Mouse (Mus musculus) stomach, postnatal 0 days (tissue): ENCODE results near the gene Psg22. TPM values are rescaled to one million over a fixed set of nuclear protein-coding genes. Genes with fewer than 3 reads are reported as not detected.
A peak's percentile ranks its signal among the peaks of the same experiment; 100 is the strongest.
"Not testable (repeated sequence)": the region's sequence is repeated elsewhere in the genome, so short reads cannot be mapped to it uniquely, and the experiment has no call there.

Source experiments
- ATAC-seq: fragments of 200-750 bp; cut with Nextera tagmentation; 2 replicates; pipeline ENCODE4 v1.8.0; 2017; ENCODE audit not compliant: low FRiP score, low TSS enrichment
- DNase-seq: peaks from one replicate; pipeline ENCODE4 v3.0.0-alpha.2; 2016; ENCODE audit warnings: low spot score
- H3K27ac ChIP-seq: fragments of 300-500 bp; sonication (generic); replicated peaks from 2 replicates; pipeline ENCODE4 v1.5.1; 2014; ENCODE audit warnings: mild to moderate bottlenecking, control low read depth
- H3K27me3 ChIP-seq: fragments of 300-500 bp; sonication (generic); 2 replicates; pipeline ENCODE4 v1.6.1; 2014; ENCODE audit warnings: low read length; ENCODE audit not compliant: control insufficient read depth, insufficient read depth
- H3K36me3 ChIP-seq: fragments of 300-500 bp; sonication (generic); 2 replicates; pipeline ENCODE4 v1.6.1; 2014; ENCODE audit warnings: low read length, mixed read lengths; ENCODE audit not compliant: control insufficient read depth, insufficient read depth
- H3K4me1 ChIP-seq: fragments of 300-500 bp; sonication (generic); replicated peaks from 2 replicates; pipeline ENCODE4 v1.6.1; 2014; ENCODE audit warnings: antibody characterized with exemption; ENCODE audit not compliant: control insufficient read depth, insufficient read depth
- H3K4me2 ChIP-seq: fragments of 300-500 bp; sonication (generic); replicated peaks from 2 replicates; pipeline ENCODE4 v1.6.1; 2014; ENCODE audit warnings: low read depth, mild to moderate bottlenecking, control low read depth, moderate library complexity
- H3K4me3 ChIP-seq: fragments of 300-500 bp; sonication (generic); 2 replicates; pipeline ENCODE4 v1.5.1; 2014; ENCODE audit warnings: low read depth, low read length, control low read depth
- H3K9ac ChIP-seq: fragments of 300-500 bp; sonication (generic); 2 replicates; pipeline ENCODE4 v1.6.1; 2014; ENCODE audit warnings: mild to moderate bottlenecking, low read length, control low read depth, mixed read lengths
- H3K9me3 ChIP-seq: fragments of 300-500 bp; sonication (generic); 2 replicates; pipeline ENCODE4 v1.6.1; 2016; ENCODE audit warnings: low read length; ENCODE audit not compliant: control insufficient read depth
- CTCF ChIP-seq: IDR thresholded peaks from 2 replicates; pipeline ENCODE4 v1.5.1; 2016; ENCODE audit warnings: antibody characterized with exemption, low read depth, mild to moderate bottlenecking, moderate library complexity
- EP300 ChIP-seq: optimal IDR thresholded peaks from 2 replicates; pipeline ENCODE3; 2016; ENCODE audit warnings: antibody characterized with exemption
- WGBS: fragments of 180-500 bp; shearing (Covaris S2); extraction: QIAGEN DNeasy Blood & Tissue Kit; methylation state at CpG from one replicate; pipeline ENCODE4 v1.1.7; 2014; 5-methylcytosine and 5-hydroxymethylcytosine counted together
- polyA plus RNA-seq: library from polyadenylated mRNA; unstranded; fragments of >200 nt; fragmentation: Nextera tagmentation; extraction: Ambion mirVana; gene quantifications from 2 replicates; pipeline ENCODE4 v1.2.1, GENCODE M21; 2015

The Psg22 gene
- not detected in 2 replicates for polyA plus RNA-seq

DNA sequence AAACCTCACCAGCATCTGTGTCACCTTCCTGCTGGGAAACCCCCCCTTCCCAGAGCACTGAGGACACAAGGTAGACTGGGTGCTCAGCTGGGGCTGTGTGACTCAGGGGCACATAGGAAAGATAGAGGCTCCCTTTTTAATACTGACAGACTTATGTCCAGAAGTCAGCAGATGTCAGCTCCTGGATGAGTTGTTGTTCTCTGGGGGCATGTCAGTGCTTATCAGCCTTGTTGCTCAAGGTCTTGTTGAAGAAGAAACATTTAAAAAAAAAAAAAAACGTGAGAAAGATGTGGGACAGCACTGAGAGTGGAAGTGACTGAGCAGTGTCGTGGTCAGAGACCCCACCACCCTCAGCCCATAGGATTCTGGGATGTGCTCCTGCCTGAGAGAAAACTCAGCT is at the start of gene Psg22:
Gene Psg22 (plus strand): TSS at position 301 of the 400 bp plus-strand sequence.
- Histone ChIP-seq H3K9me3 (no peaks in the 10 kb centered on the region), H3K9ac (no peak within 1 kb of the TSS), H3K4me2 (no peak within 1 kb of the TSS), H3K27ac (no peak within 1 kb of the TSS), H3K27me3 (no peaks in the 10 kb centered on the region), H3K4me3 (no peak within 1 kb of the TSS), H3K36me3 (no peaks in the 10 kb centered on the region), H3K4me1 (no peaks in the 10 kb centered on the region)
- DNase-seq = no peak
- TF ChIP-seq CTCF (no peak), EP300 (no peak)
- 38% methylated on average over 2 of the region's 2 CpGs for WGBS
- no peak for ATAC-seq

DNA sequence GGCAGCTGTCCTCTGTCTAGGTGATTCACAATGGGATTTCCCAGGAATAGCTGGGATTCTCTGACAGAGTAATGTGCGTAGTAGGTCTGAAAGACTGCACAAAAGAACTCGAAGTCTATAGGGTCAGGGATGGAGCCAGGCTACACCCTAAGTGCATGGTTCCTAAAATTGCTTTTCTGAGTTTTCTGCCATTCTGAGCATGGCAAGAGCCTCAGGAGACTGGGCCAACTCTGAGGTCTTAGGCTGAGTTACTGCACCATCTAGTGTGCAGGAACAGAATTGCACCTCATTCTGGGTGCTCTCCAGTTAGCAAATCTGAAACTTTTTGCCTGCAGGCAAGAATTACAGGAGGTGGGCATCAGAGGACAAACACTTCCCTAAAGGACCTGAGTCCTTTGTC is 38.1 kb upstream of the Psg22 start:
- H3K4me3 ChIP-seq = no peak overlapping the region
- ATAC-seq = no peak
- WGBS = 50% methylated on average over 2 of the region's 2 CpGs

DNA sequence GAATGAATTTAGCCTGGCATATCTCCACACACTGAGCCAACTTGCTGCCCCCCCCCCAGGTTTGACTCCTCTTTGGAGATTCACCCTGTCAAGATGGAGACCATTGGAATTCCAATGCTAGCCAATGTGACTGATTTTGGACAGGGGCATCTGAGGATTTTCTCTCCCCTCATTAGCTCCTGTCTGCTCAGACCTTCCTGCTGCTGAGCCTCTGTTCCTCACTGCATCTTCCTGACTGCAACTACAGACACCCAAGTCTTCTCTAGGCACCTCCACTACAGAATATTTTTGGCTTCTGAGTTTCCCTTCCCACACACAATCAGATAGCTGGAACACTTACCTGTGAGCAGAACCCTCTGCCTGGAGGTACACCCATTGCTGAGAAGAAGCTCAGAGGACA is 32.3 kb upstream of the Psg22 start:
- H3K4me3 ChIP-seq = no peak overlapping the region
- no peak overlapping the region for H3K9ac ChIP-seq
- ATAC-seq = no peak
- no peaks in the 10 kb centered on the region for H3K9me3 ChIP-seq
- no peaks in the 10 kb centered on the region for H3K36me3 ChIP-seq
- no peak for DNase-seq
- no peak for TF ChIP-seq EP300
- TF ChIP-seq CTCF = no peak
- H3K4me1 ChIP-seq = no peaks in the 10 kb centered on the region
- no peak overlapping the region for H3K27ac ChIP-seq
- no peaks in the 10 kb centered on the region for H3K27me3 ChIP-seq
- no peak overlapping the region for H3K4me2 ChIP-seq

More for the DNA sequence above, 38.1 kb upstream of the Psg22 start:
- Histone ChIP-seq H3K27me3 (no peaks in the 10 kb centered on the region), H3K4me1 (no peaks in the 10 kb centered on the region), H3K9ac (no peak overlapping the region), H3K27ac (no peak overlapping the region), H3K36me3 (no peaks in the 10 kb centered on the region), H3K4me2 (no peak overlapping the region), H3K9me3 (no peaks in the 10 kb centered on the region)
- TF ChIP-seq EP300 = no peak
- TF ChIP-seq CTCF = peak; percentile 79
- DNase-seq = peak; percentile 32

DNA sequence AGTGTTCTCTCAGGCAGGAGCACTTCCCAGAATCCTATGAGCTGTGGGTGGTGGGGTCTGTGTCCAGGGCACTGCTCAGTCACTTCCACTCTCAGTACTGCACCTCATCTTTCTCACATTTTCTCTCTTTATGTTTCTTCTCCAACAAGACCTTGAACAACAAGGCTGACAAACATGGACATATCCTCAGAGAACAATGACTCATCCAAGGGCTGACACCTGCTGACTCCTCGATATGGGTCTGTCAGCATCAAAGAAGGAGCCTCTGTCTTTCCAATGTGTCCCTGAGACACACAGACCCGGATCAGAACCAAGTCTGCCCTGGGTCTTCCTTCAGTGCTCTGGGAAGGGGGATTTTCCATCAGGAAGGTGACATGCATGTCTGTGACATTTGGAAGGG is 31.8 kb upstream of the Psg22 start, which contains the start of gene Psg20:
Gene Psg20 (minus strand): TSS at position 101 of the 400 bp plus-strand sequence.
- no peak for ATAC-seq
- Histone ChIP-seq H3K9ac (no peak within 1 kb of the TSS), H3K4me3 (no peak within 1 kb of the TSS), H3K9me3 (no peaks in the 10 kb centered on the region), H3K36me3 (no peaks in the 10 kb centered on the region), H3K27me3 (no peaks in the 10 kb centered on the region), H3K4me1 (no peaks in the 10 kb centered on the region), H3K4me2 (no peak within 1 kb of the TSS), H3K27ac (no peak within 1 kb of the TSS)
- 65% methylated on average over 2 of the region's 2 CpGs for WGBS
- DNase-seq = no peak
- TF ChIP-seq CTCF (no peak), EP300 (no peak)

DNA sequence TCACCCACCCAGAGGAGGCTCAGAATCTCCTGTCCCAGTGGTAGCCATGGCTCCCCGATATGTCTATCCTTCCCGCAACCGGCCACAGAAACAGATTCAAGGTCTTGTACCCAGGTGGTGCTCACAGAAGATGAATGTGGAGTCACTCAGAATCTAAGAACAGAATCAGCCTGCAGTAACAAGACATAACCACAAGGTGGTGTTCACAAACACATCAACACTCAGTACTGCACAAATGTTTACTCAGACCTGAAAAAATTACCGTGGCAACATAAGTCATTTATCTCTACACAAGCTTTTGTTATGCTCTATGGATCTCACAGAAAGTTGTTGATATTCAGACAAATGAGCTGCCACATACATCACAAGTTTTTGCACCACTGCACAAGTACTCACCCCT is 7.6 kb upstream of the Psg22 start:
- H3K4me1 ChIP-seq, H3K27ac ChIP-seq, DNase-seq, H3K4me3 ChIP-seq, H3K27me3 ChIP-seq, H3K9me3 ChIP-seq, H3K36me3 ChIP-seq, H3K4me2 ChIP-seq, H3K9ac ChIP-seq: not testable (repeated sequence)
- peak; percentile 72 for TF ChIP-seq CTCF
- 0 out of 2 replicates have a peak, but pooled peaks have one; percentile 26 for ATAC-seq
- WGBS = 62% methylated on average over 4 of the region's 4 CpGs

DNA sequence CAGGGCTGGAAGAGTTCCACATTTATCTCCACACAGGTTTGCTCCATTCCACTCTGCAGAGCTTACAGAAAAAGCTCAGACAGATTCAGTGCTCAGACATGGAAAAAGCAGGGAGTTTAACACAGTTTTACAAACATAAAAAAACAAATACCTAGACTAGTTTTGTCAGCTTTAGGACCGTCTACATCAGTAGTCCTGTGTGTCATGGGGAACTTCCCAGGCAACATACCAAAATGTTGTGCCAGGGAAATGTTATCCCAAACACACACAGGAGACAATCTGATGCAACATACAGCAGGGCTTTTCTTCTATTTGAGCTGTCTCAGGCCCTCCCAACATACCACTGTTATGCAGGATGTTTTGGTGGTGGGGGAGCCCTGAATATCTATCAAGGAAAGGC is 7.0 kb upstream of the Psg22 start:
- H3K4me2 ChIP-seq = no peak overlapping the region
- no peak for TF ChIP-seq CTCF
- H3K4me1 ChIP-seq = no peaks in the 10 kb centered on the region
- H3K4me3 ChIP-seq = no peak overlapping the region
- ATAC-seq (no peak), DNase-seq (no peak)
- no peaks in the 10 kb centered on the region for H3K27me3 ChIP-seq
- no peaks in the 10 kb centered on the region for H3K9me3 ChIP-seq
- no peak overlapping the region for H3K27ac ChIP-seq
- WGBS = 29% methylated on average over 1 of the region's 1 CpGs
- H3K36me3 ChIP-seq = no peaks in the 10 kb centered on the region
- no peak overlapping the region for H3K9ac ChIP-seq
